Mouse (Mus musculus): ENCODE data around the gene Lclat1. TPM values are rescaled to one million over a fixed set of nuclear protein-coding genes. Genes with fewer than 3 reads are reported as not detected.

Lclat1 gene
- total RNA-seq, 2 experiments from 2014 or later: 35.3 to 39.1 TPM

DNA sequence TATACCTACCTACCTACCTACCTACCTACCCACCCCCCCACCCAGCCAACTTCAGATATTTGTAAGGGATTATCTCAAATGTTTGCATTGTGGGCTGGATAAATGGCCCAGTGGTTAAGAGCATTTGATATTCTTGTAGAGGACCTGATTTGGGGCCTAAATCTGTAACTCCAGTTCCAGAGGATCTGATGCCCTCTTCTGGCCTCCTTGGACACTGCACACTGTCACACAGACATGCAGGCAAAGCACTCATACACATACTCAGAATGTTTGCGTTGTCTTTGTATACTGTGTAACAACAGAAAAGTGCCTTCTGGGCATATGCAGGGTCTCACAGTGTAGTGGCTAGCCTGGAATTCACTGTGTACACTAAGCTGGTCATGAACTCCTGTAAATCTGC lies 88.4 kb downstream of the Lclat1 start:
- DNase-seq: peak; percentile 30

DNA sequence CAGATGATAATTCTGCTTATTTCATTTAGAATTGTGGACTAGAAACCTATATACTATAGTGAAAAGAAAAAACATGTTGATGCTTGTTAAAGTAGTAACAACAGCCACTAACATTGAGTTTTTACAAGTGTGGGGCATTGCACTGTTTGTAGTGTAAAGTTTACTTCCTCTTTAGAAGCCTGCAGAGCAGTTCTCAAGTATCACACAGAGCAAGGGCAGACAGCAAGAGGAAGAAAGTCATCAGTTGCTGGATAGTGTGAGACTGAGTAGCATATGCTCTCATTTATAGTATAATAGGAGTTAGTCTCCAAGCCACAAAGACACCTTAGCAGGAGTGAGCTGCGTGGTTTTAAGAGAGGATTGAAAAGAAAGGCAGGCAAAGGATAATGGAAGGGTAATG lies 89.9 kb downstream of the Lclat1 start:
- no peak for DNase-seq

DNA sequence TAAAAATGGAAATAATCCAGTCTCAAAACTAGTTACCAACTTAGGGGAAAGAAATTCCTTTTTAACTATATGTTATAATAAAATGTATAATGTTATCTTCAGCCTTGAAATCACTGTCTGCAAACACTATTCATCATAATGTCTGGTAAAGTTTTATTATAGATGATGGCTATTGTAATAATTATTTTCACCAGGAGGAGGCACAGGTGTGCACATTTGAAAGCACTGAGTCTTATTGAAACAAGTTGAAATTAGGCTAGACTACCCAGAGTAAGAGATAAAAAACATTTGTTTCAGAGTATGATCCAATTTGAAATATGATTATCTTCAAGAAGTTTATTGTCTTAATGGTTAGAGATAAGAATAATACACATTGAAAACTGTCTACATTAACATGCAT lies 91.6 kb downstream of the Lclat1 start:
- no peak for DNase-seq

DNA sequence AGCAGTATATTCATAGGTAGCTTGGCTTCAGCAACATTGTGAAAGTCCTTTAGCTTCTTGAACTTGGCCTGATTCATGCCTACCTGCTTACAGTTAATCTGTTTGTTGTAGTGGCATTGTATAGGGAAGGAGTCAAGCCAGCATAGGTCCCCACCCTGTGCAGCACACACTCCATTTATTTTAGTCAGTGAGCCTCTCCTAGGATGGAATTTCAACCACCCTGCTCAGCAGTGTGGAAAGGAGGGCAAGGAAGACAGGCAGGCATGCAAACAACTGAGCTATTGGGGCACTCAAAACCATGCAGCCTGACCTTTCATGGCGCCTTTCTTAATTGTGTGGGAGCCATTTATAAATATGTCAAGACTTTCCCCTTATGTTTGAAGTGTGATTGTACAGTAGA lies 92.6 kb downstream of the Lclat1 start:
- DNase-seq: no peak

DNA sequence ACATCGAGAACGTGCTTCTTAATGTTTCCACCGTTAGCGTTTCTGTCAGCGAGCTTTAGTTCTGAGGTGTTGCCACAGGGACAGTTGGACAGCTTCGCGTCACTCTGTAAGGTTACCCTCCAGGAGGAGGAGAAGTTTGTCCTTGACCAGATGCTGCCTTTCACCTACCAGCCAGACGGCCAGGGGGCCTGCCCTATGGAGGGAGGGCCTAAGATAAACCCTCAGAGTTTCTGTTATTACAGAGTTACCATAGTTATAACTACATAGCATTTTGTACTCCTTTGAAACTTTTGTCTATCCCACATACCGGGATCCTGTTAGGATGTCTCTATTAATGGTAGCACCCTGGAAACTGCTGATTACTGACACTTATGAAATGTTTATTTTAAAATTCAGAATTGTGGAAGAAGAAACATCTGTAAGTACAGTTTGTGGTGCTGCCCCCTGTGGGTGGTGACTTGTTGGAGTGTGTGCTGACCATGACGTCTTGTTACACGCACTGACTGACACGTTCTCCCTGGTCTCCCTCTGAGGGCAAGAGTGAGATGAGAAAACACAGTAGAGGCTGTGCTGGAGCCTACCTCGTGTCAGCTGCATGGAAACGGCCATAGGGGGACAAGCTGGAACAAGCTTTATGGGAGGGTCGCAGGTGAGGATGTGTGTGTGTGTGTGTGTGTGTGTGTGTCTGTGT lies 96.0 kb downstream of the Lclat1 start:
- no peak for DNase-seq

DNA sequence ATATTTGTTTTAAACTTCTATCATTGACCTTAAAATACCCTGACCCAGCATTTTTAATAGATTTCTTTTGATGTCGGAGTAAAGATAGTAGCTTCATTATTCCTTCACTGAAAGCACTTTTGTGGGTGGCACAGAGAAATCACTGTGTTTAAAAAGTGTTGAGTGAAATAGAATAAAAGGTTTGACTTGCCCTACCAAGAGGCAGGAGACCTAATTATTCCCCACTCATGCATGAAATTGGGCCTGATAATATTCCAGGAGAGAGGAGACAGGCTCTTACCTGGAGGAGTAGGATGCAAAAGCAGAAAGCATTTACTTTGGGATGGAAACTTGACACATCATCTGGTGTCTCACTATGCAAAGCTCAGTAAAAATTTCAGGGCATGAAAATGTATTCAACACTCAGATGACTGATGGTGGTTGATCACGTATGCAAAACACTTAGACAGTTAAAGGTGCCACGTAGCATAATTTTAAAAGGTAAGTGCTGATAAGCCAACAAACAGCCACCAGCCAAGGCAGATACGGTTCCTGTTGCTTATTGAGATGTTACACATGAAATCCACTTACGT lies 103.3 kb downstream of the Lclat1 start:
- DNase-seq: no peak

DNA sequence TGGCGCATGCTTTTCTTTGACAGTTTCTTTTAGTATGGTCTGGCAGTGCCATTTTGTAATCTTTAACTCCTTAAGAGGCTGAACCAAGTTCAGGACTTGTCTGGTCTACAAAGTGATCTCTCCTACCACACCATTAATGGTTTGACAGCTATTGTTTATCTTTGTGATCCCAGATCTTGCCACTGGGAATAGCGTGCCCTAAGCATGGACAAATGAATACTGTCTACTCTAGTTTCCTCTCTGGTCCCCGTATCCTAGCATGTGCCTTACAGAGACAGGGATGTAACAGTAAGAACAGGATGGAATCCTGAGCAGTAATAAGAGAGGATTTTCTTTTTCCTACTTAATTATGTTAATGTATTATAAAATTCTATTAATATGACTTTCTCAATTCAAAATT lies 105.0 kb downstream of the Lclat1 start:
- no peak for DNase-seq

DNA sequence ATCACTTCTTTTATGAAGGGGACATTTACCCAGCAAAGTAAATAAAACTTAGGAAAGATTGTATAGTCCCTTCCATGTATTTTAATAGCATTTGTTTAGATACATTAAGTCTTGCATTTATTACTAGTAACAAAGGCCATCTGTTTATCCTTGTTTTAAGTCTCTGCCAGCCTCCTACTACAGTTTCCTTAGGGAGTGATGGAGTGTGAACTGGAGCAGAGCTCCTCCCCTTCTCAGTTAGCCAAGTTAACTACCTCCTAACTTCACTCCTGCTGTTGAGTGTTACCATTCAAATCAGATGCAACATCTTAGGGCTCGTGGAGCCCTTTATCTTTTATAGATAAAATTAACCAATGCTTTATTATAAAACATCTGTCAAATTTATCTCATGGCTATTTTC lies 105.4 kb downstream of the Lclat1 start:
- no peak for DNase-seq

DNA sequence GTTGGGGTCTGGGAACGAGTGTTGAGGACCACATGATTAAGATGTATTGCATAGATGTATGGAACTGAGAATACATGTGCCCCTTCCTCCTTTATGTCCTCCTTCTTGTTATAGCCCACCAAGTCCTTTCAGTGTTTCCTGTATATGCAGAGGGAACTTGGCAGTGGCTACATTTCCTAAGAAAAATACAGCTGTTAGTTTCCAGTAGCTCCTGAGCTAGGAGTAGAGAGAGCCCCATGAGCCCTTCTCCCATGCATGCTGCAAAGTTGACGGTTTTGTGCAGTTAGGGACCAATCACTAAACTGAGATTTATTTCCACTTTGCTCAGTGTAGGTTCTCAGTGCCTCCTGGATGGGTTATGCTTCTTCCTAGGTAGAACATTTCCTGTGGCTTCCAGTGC lies 105.9 kb downstream of the Lclat1 start:
- no peak for DNase-seq

DNA sequence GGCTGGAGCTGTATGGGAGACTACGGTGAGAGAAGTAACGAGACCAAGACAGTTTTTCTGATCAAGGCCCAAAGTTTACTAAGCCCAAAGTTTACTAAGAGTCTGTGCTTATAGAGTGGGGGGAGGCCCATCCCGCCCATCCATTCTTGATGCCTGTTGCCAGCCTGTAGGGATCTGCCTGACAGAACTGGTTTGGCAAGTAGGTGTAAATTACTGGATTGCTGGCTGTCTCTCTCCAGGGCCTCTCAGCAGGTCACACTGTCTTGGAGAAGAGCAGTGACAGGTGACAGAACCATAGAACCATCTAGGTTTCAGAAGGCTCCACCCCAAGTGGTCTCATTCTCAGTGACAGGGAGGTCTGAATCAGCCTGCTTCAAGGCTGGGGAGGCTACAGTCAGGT lies 109.5 kb downstream of the Lclat1 start:
- no peak for DNase-seq

DNA sequence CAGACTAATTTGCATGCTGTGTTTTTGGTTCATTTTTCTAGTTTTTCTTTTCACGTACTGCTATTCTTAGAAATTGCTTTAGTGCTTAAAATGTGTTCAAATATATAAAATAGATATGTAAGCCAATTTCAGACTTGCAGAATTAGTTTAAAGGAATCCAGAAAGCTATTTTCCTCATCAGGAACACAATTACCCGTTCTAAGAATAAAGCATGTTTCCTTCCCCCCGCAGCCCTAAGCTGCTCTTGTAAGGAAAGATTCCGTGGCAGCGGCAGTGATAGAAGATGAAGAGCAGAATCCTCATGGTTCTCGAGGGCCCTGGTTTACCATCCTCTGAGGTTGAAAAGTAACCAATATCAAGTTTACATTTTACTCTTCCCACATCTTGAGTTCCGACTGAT lies 113.0 kb downstream of the Lclat1 start:
- no peak for DNase-seq

DNA sequence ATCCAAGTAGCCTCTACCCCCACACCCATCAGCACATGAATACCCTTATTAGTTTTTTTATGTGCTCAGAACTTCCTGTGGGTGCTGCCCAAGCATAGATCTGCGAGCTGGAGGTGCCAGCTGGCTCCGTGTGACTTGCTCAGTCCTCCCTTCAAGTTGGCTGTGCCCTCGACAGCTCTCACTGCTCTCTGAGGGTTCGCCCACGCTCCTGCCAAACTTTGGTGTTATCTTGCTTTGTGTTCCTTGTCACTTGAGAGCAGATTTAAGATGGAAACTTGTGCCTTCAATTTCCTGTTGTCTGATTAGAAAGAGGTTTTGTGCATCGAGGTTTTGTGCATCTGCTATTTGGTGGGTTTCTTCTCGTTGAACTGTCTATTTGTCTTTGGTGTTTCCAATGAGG lies 114.3 kb downstream of the Lclat1 start:
- DNase-seq: no peak

DNA sequence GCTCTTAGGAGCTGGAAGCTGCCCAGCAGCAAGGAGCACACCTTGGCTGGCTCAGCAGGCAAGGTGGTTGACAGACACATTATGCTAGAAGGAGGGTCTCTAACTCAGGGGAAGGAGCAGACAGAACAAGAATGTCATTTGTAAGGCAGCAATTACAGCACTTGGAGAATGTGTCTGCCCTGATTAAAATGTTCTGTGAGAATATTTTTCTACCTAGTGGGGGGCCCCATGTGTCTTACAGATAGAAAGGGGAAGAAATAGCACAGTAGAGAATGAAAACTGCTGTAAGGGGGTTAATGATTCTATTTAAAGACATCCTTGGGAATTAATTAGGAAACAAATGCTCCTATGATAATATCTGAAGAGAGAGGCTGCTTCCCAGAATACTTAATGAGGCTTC lies 117.7 kb downstream of the Lclat1 start:
- no peak for DNase-seq

DNA sequence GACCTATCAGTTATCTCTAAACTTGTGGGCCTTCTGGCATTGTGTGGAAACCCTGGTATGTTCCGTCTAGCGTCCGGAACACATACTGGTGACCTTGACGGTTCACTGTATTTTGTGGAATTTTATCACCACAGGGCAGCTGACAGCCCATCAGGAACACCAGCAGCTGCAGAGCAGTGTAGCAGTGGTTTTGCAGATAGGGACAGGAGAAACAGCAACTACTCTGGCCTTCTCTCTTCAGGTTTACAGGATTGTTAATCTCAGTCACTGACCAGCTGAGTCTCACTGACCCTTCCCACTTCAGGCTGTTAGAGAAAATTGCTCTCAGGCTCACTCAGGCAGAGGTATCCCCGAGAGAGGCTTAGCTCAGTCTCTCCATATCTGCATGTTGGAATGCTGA lies 118.2 kb downstream of the Lclat1 start:
- no peak for DNase-seq

DNA sequence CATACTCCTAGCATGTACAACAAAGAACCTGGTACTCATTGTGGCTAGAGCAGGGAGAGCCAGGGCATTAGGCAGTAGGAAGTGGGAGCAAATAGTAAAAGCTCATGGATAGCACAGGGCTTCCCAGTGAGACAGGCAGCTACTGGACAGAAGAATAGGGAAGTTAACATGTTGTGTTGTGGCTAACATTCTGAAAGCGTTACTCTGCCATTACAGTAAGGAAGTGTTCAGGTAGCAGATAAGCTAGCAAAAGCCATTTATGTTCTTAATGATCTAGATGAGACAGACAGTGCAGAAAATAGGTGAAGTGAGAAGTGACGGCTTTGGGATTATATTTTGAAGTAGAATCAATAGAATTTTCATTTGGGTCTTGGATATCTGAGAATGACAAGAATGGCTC lies 118.8 kb downstream of the Lclat1 start:
- no peak for DNase-seq

DNA sequence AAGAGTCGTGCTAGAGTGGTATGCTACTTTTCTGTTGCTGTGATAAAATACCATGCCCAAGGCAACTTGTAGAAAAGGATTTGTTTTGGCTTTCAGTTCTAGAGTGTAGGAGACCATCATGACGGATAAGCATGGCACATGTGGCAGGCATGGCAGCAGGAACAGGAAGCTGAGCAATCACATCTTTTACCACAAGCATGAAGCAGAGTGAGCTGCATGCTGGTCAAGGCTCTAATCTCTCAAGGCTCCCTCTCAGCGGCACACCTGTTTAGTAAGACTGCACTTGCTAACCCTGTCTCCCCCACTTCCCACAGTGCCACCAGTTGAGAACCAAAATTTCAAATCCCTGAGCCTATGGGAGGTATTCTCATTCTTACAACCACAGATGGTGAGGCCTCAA lies 119.6 kb downstream of the Lclat1 start:
- no peak for DNase-seq

DNA sequence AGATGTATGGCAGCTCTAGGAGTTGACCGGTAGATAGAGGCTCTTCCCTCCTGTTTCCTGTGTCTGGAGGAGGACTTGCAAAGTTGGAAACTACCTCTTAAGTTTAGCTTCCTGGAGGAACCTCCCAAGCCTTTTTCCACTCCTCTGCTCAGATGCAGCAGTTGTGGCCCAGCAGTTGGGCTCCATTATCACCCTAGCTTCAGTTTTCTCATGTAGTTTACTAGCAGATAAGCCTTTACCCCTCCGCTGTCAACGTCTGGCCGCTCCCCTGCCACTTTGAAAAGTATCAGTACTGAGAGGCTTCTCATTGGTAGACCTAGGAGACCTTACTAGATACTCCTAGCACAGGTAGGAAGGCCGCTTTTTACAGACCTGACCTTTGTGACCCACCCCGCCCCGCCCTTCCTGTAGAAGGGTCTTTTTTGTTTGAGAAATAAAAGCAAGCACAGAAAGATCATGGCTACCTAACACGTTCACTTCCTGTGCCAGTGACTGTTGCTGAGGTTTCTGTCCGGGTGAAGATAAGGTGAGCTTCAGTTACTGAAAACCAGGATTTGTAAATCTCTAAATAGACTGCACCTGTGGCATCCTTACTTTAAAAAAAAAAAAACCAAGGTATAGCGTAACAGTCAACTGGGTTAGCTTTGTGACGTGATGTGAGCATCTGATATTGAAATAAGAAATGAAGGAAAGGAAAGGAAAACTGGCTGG lies 121.8 kb downstream of the Lclat1 start:
- DNase-seq: no peak

DNA sequence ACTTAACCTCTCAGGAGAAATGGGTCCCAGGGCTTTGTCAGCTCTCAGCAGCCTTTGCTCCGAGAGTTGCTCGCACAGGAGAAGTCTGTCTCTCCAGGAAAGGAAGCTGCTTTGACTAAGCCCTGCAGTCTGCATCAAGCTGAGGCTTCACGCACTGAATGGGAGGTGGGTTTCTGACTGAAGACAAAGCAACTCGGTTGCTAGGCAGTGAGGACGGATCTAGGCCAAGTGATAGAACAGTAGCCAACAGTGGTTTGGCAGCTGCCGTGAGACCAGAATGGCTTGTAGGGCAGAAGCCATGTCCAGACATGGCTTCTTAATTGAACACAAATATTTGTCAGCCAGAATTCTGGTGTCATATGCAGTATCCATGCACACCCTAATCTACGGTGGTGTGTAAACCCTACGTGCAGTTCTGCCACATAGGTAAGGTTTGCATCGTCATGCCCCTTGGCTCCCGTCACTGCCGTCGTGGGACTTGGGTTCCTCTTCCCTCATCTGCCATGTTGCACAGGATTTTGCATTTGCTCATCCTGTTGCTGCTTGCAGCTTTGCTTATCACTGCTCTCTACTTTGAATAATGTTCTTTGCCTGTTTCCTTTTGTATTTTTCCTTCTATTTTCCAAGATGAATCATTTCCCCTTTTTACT lies 122.7 kb downstream of the Lclat1 start:
- peak; percentile 23 for DNase-seq

DNA sequence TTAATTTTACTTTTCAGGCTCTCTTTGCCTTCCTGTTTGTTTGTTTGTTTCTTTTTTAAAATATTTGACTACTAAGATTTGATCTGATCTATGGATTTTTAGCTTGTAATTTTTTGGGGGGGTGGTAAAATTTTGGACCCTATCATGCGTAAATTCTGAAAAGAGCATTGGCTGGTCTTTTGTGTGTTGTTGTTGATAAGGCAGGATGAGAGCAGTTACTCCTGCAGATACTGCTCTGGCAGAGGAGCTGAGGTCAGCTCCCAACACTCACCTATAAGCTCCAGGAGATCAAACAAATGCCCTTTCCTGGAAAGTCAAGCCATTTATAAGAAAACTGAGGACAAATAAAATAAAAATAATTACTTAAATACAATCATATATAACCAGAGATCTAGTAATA lies 123.6 kb downstream of the Lclat1 start:
- no peak for DNase-seq

DNA sequence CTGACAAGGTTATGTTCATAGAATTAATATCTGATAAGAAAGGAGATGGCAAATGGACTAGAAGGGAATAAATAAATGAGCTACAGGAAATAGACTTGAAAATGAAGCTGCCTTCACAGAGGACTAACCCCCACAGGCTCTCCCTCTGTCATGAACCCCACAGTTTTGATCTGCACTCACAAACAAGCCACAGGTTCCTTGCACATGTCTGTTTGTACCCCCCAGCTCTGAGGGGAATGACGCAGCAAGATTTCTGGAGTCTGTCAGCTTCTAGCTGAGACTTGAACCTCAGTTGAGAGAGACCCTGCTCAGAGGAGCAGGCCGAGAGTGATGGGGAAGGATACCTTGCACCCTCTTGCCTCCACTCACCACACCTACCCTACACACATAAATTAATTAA lies 124.8 kb downstream of the Lclat1 start:
- DNase-seq: no peak

DNA sequence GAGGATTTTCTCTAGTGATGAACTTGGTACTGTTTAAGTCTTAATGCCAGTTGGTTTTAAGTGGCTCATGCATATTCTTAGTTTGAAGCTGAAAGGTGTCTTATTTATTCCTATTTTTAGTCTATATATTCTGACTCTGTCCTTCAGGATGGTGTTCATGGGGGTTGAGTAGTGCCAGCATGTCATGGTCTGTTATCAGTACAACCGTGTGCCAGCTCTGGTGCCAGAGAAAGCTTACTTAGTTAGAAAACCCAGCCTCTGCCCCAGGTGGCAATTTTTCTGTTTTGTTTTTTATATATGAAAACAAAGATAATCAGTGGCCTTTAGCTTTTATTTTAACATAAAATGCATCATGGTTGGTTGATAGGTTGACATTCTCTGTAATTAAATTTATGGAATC lies 126.2 kb downstream of the Lclat1 start:
- DNase-seq: no peak

DNA sequence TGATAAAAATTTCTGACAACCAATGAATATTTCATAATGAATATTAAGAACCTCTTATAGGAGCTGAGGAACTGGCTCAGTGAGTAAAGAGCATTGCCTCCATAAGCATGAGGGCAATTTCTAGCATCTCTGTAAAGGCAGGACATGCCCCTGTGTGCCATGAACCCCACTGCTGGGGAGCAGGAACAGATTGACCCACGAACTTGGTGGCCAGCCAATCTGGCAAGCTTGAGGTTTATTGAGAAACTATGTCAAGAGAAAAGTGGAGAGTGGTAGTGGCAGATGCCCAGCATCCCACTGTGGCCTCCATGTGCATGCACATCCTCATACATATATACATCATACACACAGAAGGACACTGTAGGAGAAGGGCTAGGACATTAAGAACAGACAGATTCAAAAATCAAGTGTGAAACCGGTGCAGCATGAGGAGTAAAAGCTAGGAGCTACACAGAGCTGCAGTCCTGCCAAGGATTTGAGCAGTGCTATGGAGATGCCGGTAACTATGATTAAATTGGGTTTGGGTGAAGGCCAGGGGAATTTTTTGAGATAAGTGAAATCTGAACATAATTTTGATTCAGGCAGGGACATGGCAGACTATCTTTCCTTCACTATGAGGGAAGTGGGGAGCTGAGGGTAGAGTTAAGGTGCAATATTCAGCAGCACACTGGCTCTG lies 129.5 kb downstream of the Lclat1 start:
- peak; percentile 65 for DNase-seq

DNA sequence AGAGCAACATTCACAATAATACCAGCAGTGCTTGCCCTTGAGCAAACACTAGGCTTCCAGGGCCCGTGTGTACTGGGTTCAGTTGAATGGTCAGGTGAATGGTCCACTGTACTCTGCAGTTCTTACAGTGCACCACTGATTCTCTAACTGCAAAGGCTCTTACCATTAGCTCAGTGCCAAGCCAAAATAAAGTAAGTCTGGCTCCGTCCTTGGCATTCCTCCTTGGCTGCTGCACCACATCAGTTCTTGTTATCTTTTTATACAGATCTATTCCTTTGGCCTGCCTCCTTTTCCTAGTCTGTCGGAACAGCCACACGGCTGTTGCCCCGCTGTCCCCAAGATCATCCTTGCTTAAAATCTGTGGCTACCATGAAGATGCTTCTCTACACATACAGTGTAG lies 130.7 kb downstream of the Lclat1 start:
- peak; percentile 48 for DNase-seq
